Mouse (Mus musculus) midbrain, postnatal 0 days (tissue): ENCODE data around the gene Fam166a. TPM values are rescaled to one million over a fixed set of nuclear protein-coding genes. Genes with fewer than 3 reads are reported as not detected.

Experiments used
- ATAC-seq: fragments of 200-750 bp; cut with Nextera tagmentation; 2 replicates; pipeline ENCODE4 v1.8.0; 2017; ENCODE audit warnings: moderate number of reproducible peaks, mild to moderate bottlenecking, moderate TSS enrichment, moderate library complexity; ENCODE audit not compliant: low FRiP score
- DNase-seq: peaks from one replicate; pipeline ENCODE4 v3.0.0-alpha.2; 2015; ENCODE audit warnings: low spot score
- H3K27ac ChIP-seq: fragments of 300-500 bp; sonication (generic); 2 replicates; pipeline ENCODE4 v1.5.1; 2014; ENCODE audit warnings: low read depth, mild to moderate bottlenecking, low read length, mixed read lengths
- H3K27me3 ChIP-seq: fragments of 300-500 bp; sonication (generic); 2 replicates; pipeline ENCODE4 v1.6.1; 2014; ENCODE audit warnings: low read length, control low read depth, mixed read lengths; ENCODE audit not compliant: insufficient read depth
- H3K36me3 ChIP-seq: fragments of 300-500 bp; sonication (generic); 2 replicates; pipeline ENCODE4 v1.6.1; 2014; ENCODE audit warnings: low read length, control low read depth, mixed read lengths; ENCODE audit not compliant: insufficient read depth
- H3K4me1 ChIP-seq: fragments of 300-500 bp; sonication (generic); 2 replicates; pipeline ENCODE4 v1.6.1; 2014; ENCODE audit warnings: mild to moderate bottlenecking, control low read depth, antibody characterized with exemption, low read length, mixed read lengths; ENCODE audit not compliant: insufficient read depth
- H3K4me2 ChIP-seq: fragments of 300-500 bp; sonication (generic); 2 replicates; pipeline ENCODE4 v1.6.1; 2014; ENCODE audit warnings: low read depth, mild to moderate bottlenecking, low read length, mixed read lengths; ENCODE audit not compliant: poor library complexity, severe bottlenecking
- H3K4me3 ChIP-seq: fragments of 300-500 bp; sonication (generic); 2 replicates; pipeline ENCODE4 v1.5.1; 2014; ENCODE audit warnings: low read depth, mild to moderate bottlenecking, low read length, moderate library complexity
- H3K9ac ChIP-seq: fragments of 300-500 bp; sonication (generic); replicated peaks from 2 replicates; pipeline ENCODE4 v1.6.1; 2014; ENCODE audit warnings: mild to moderate bottlenecking, low read length, moderate library complexity, mixed read lengths; ENCODE audit not compliant: poor library complexity, severe bottlenecking
- H3K9me3 ChIP-seq: fragments of 300-500 bp; sonication (generic); 2 replicates; pipeline ENCODE4 v1.6.1; 2016; ENCODE audit warnings: low read length, control low read depth
- CTCF ChIP-seq: IDR thresholded peaks from 2 replicates; pipeline ENCODE4 v1.5.1; 2016; ENCODE audit warnings: antibody characterized with exemption, mild to moderate bottlenecking
- WGBS: fragments of 180-500 bp; shearing (Covaris S2); extraction: QIAGEN DNeasy Blood & Tissue Kit; methylation state at CpG from one replicate; pipeline ENCODE4 v1.1.7; 2014; 5-methylcytosine and 5-hydroxymethylcytosine counted together
- polyA plus RNA-seq: library from polyadenylated mRNA; unstranded; fragments of >200 nt; fragmentation: Nextera tagmentation; extraction: Ambion mirVana; gene quantifications from 2 replicates; pipeline ENCODE4 v1.2.1, GENCODE M21; 2015
- total RNA-seq: library from RNA; depleted of rRNA; stranded (reverse); fragments of >200 nt; gene quantifications from 2 replicates; pipeline ENCODE4 v1.2.3, GENCODE M21; 2014

Gene Fam166a
- total and polyA plus RNA-seq, 2 experiments from 2014 or later: not detected

DNA sequence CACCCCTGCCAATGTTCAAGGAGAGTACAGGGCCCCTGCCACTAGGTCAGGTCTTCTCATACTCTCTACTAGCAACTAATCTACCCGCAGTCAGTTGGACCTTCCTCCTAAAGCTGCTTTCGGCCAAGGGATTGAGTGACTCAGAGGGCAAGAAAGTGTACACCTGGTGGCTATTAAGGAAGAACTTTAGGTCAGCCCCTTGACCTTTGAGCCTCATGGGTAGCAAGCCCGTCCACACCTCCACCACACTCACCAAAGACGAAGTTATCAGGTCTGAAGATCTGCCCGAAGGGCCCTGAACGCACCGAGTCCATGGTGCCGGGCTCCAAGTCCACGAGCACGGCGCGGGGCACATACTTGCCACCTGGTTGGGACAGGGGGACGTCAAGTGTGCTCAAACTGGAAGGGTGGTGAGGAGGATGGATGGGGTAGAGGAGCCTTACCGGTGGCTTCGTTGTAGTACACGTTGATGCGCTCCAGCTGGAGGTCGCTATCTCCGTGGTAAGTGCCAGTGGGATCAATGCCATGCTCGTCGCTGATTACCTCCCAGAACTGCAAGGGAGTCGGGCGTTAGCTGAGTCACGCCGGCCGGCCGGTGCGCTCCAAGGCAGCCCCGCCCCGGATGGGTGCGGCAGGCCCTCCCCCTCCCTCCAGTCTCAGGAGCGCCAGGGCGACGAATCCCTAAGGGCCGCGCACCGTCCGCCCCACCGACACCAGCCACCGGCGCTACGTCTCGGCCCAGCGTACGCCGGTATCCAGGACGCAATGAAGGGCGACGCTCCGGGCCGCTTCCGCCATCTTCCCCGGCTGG is 5.3 kb downstream of the Fam166a start:
- peak; percentile 6; the same call in 1 of the 2 replicates for ATAC-seq
- H3K9me3 ChIP-seq: no peaks in the 10 kb centered on the region
- no peaks in the 10 kb centered on the region for H3K27me3 ChIP-seq
- TF ChIP-seq CTCF: no peak
- peak overlapping the region; percentile 85 for H3K27ac ChIP-seq
- WGBS: 2% methylated on average over 51 of the region's 53 CpGs
- H3K4me2 ChIP-seq: peak overlapping the region; percentile 86
- H3K4me1 ChIP-seq: peaks cover 6% of the 10 kb centered on the region; the same call in 1 of the 2 replicates
- H3K4me3 ChIP-seq: peak overlapping the region; percentile 85
- peak; percentile 52 for DNase-seq
- peak overlapping the region; percentile 89 for H3K9ac ChIP-seq
- H3K36me3 ChIP-seq: peaks cover 6% of the 10 kb centered on the region; the same call in 1 of the 2 replicates

- H3K27me3 ChIP-seq: no peaks in the 10 kb centered on the region
- peaks cover 6% of the 10 kb centered on the region; the same call in 1 of the 2 replicates for H3K4me1 ChIP-seq
- peak within 1 kb of the TSS; percentile 86 for H3K4me2 ChIP-seq
- ATAC-seq (no peak), DNase-seq (no peak)
- 0% methylated on average over 17 of the region's 17 CpGs for WGBS
- H3K27ac ChIP-seq: peak within 1 kb of the TSS; percentile 87
- peak; percentile 49 for TF ChIP-seq CTCF
- H3K9me3 ChIP-seq: no peaks in the 10 kb centered on the region
- H3K36me3 ChIP-seq: peaks cover 6% of the 10 kb centered on the region; the same call in 1 of the 2 replicates
- H3K9ac ChIP-seq: peak within 1 kb of the TSS; percentile 89
- H3K4me3 ChIP-seq: peak within 1 kb of the TSS; percentile 85
Observed at GRCm38 (mm10) chr2:25224492-25224765, 5.9 kb downstream of the Fam166a start, which contains the start of gene Tubb4b. Gene Tubb4b, minus strand, starts transcription at chr2:25224702.

DNA sequence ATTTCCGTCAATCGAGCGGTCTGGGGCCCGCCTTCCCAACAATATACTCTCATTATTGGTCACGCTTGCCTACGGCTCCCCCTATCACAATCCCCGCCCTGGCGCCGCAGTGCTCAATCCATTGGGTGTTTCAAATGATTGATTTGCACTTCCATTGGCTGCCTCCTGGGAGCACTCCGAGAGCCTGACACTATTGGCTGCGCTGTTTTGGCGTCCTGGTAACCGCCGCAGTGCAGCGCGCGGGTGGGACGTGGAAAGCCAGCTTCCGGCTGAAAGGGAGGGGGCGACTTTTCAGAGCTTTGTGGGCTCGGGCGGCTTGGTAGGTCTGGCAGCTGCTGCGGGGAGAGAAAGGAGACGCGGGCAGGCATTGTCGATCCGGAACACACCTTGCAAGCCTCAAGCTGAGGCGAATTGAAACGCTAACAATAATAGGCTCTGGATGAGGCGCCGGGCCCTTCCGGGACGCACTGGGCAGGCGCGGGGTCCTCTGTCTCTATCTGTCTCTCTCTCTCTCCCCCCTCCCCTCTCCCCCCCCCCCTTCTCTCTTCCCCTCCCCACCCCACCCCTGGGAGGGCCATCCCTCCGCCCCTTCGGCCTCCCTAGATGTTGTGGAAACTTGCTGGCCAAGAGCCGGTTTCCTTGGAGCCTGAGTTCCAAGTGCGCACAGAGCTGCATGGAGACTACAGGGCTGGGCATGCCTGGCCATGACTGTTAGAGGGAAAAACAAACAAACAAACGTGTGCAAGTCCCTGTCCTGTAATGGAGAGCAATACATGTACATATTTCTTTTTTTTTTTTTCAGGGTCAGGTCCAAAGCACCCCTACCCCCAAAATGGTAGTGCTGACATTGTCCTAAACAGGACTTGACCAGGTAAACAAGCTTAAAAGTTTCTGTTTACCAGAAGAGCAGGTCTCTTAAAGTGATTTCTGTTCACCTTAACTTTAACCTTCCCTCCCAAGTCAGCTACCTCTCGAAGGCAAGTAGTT is 6.5 kb downstream of the Fam166a start:
- Histone ChIP-seq H3K27ac (peak overlapping the region; percentile 87), H3K9me3 (no peaks in the 10 kb centered on the region), H3K4me3 (peak overlapping the region; percentile 85), H3K27me3 (no peaks in the 10 kb centered on the region), H3K4me1 (peaks cover 6% of the 10 kb centered on the region; the same call in 1 of the 2 replicates), H3K36me3 (peaks cover 6% of the 10 kb centered on the region; the same call in 1 of the 2 replicates), H3K9ac (peak overlapping the region; percentile 55), H3K4me2 (peak overlapping the region; percentile 61)
- DNase-seq (peak; percentile 100), ATAC-seq (peak; percentile 97)
- WGBS: 2% methylated on average over 41 of the region's 41 CpGs
- TF ChIP-seq CTCF: peak; percentile 26; the same call in 1 of the 2 replicates

DNA sequence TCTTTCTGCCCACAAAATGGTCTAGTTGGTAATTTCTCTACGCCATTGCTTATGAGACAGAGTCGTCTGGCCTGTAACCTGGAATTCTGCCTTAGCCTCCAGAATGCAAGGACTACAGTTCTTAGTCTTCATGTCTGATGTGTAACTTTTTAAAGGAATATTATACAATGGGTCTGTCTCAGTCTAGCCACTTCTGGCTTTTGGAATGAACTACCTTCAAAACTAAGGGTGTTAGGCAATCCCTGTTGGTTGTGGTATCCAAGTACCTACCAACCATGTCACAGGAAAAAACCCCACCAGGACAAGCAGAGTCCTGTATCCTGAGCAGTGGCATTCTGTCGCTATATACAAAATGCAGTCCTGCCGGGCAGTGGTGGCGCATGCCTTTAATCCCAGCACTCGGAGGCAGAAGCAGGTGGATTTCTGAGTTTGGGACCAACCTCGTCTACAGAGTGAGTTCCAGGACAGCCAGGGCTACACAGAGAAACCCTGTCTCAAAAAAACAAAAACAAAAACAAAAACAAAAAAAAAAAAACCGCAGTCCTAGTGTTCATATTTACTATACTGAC is 7.3 kb downstream of the Fam166a start:
- Histone ChIP-seq H3K9ac (no peak overlapping the region), H3K4me2 (no peak overlapping the region), H3K36me3 (peaks cover 6% of the 10 kb centered on the region; the same call in 1 of the 2 replicates), H3K4me1 (peaks cover 6% of the 10 kb centered on the region; the same call in 1 of the 2 replicates), H3K9me3 (no peaks in the 10 kb centered on the region), H3K27me3 (no peaks in the 10 kb centered on the region), H3K27ac (peak overlapping the region; percentile 87; the same call in 1 of the 2 replicates), H3K4me3 (peak overlapping the region; percentile 85; the same call in 1 of the 2 replicates)
- DNase-seq: no peak
- WGBS: 62% methylated on average over 8 of the region's 8 CpGs
- ATAC-seq: no peak
- TF ChIP-seq CTCF: no peak

GRCm38 (mm10) chr2:25226864-25227263 is 8.3 kb downstream of the Fam166a start:
- 79% methylated on average over 5 of the region's 5 CpGs for WGBS
- no peak overlapping the region for H3K9ac ChIP-seq
- peaks cover 1% of the 10 kb centered on the region; the same call in 1 of the 2 replicates for H3K36me3 ChIP-seq
- ATAC-seq (no peak), DNase-seq (no peak)
- TF ChIP-seq CTCF: no peak
- no peak overlapping the region for H3K4me3 ChIP-seq
- H3K27me3 ChIP-seq: no peaks in the 10 kb centered on the region
- no peaks in the 10 kb centered on the region for H3K9me3 ChIP-seq
- no peak overlapping the region for H3K27ac ChIP-seq
- H3K4me1 ChIP-seq: peaks cover 6% of the 10 kb centered on the region; the same call in 1 of the 2 replicates
- H3K4me2 ChIP-seq: no peak overlapping the region
